Mouse (Mus musculus): Measurements from ENCODE around the gene Nhlh1. TPM values are rescaled to one million over a fixed set of nuclear protein-coding genes. Genes with fewer than 3 reads are reported as not detected.

Gene Nhlh1
- total RNA-seq, 2 experiments from 2014 or later, result not detected

- DNase-seq, result no peak
These were observed 3.6 kb downstream of the Nhlh1 start for GRCm38 (mm10) chr1:172053541-172054440.

GRCm38 (mm10) chr1:172052766-172053279 is 4.5 kb downstream of the Nhlh1 start:
- DNase-seq, result no peak

- no peak for DNase-seq
These were observed 8.1 kb downstream of the Nhlh1 start for GRCm38 (mm10) chr1:172049131-172049782.

- DNase-seq, result no peak
These were observed 9.1 kb downstream of the Nhlh1 start for GRCm38 (mm10) chr1:172048241-172048734.

GRCm38 (mm10) chr1:172046938-172047337 is 10.4 kb downstream of the Nhlh1 start:
- DNase-seq, result peak; percentile 58

GRCm38 (mm10) chr1:172046410-172046809 is 11.0 kb downstream of the Nhlh1 start:
- DNase-seq, result no peak

GRCm38 (mm10) chr1:172029914-172030313 is 27.5 kb downstream of the Nhlh1 start:
- DNase-seq, result peak; percentile 51

GRCm38 (mm10) chr1:172028394-172029275 is 28.7 kb downstream of the Nhlh1 start, which contains the start of gene Vangl2:
Gene Vangl2, minus strand, starts transcription at chr1:172028444.
- no peak for DNase-seq

GRCm38 (mm10) chr1:172027809-172028102 is 29.6 kb downstream of the Nhlh1 start:
- DNase-seq, result no peak

- peak; percentile 82 for DNase-seq
These were observed 30.2 kb downstream of the Nhlh1 start for GRCm38 (mm10) chr1:172027010-172027808.

GRCm38 (mm10) chr1:172026201-172026901 is 31.0 kb downstream of the Nhlh1 start:
- no peak for DNase-seq

GRCm38 (mm10) chr1:172025201-172025904 is 32.0 kb downstream of the Nhlh1 start:
- DNase-seq, result no peak

GRCm38 (mm10) chr1:172024140-172024895 is 33.1 kb downstream of the Nhlh1 start:
- no peak for DNase-seq

GRCm38 (mm10) chr1:172019863-172020521 is 37.4 kb downstream of the Nhlh1 start:
- DNase-seq, result no peak

- no peak for DNase-seq
These were observed 38.0 kb downstream of the Nhlh1 start for GRCm38 (mm10) chr1:172019339-172019738.

- no peak for DNase-seq
These were observed 38.7 kb downstream of the Nhlh1 start for GRCm38 (mm10) chr1:172018336-172019311.

GRCm38 (mm10) chr1:172017517-172018070 is 39.8 kb downstream of the Nhlh1 start:
- DNase-seq, result no peak
